Mouse (Mus musculus): ENCODE data around the gene Pip5kl1. TPM values are rescaled to one million over a fixed set of nuclear protein-coding genes. Genes with fewer than 3 reads are reported as not detected.

Gene Pip5kl1
- total and polyA plus RNA-seq, 2 experiments from 2014 or later, result 16.5 to 19.3 TPM

DNA sequence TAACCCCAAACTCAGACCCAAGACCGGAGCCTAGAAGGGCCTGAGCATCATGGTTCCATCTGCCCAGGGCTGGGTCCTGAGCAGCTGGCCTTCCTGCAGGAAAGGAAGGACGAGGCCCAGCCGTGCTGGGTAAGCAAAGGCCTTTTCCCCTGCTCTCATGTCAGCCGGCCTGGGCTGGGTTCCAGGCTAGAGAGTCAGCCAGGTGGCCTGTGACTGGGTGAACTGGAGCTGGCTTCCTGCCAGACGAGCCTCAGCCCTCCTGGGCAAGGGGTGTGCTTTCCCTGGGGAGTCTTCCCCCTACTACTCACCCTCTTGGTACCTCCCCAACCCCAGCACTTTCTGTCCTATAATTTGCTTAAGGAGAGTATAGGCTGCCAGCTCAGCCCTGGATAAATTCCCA lies 6.4 kb upstream of the Pip5kl1 start:
- Histone ChIP-seq H3K4me3 (ENCODE audit: low read depth, low read length) (no peak overlapping the region), H3K27ac (ENCODE audit: low read depth, low read length) (no peak overlapping the region), H3K9me3 (ENCODE audit: low read length) (no peaks in the 10 kb centered on the region), H3K27me3 (ENCODE audit: insufficient read depth, low read length) (no peaks in the 10 kb centered on the region), H3K36me3 (ENCODE audit: insufficient read depth, low read length) (peaks cover 49% of the 10 kb centered on the region), H3K4me1 (ENCODE audit: insufficient read depth, low read length) (peaks cover 8% of the 10 kb centered on the region; the same call in 1 of the 2 replicates), H3K4me2 (ENCODE audit: low read depth, low read length, poor library complexity, severe bottlenecking) (no peak overlapping the region), H3K9ac (replicated peaks; ENCODE audit: low read length, poor library complexity, severe bottlenecking) (no peak overlapping the region)
- DNase-seq (ENCODE audit: low spot score), result no peak
- ATAC-seq (ENCODE audit: low FRiP score), result no peak
- no peak for TF ChIP-seq CTCF (IDR thresholded peaks at IDR 0.05)
- WGBS, result 64% methylated on average over 5 of the region's 5 CpGs

DNA sequence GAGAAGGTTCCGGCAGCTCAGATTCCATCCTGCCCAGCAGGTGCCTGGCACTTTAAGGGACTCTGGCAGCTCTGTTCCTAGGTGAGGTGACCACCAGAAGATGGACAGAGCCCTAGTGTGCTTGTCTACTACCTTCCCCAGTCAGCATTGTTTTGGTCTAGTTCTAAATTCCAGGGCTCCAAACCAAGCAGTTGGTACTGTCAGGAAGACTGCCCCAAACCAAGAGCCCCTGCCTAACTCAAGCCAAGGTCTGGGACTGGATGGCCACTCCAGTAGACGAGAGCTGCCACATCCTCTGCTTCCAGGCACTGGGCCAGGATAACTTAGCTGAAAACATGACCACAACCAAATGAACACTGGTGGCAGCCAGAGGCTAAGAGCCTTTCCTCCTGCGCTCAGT lies 5.7 kb upstream of the Pip5kl1 start:
- H3K36me3 ChIP-seq (ENCODE audit: insufficient read depth, low read length), result peaks cover 42% of the 10 kb centered on the region

DNA sequence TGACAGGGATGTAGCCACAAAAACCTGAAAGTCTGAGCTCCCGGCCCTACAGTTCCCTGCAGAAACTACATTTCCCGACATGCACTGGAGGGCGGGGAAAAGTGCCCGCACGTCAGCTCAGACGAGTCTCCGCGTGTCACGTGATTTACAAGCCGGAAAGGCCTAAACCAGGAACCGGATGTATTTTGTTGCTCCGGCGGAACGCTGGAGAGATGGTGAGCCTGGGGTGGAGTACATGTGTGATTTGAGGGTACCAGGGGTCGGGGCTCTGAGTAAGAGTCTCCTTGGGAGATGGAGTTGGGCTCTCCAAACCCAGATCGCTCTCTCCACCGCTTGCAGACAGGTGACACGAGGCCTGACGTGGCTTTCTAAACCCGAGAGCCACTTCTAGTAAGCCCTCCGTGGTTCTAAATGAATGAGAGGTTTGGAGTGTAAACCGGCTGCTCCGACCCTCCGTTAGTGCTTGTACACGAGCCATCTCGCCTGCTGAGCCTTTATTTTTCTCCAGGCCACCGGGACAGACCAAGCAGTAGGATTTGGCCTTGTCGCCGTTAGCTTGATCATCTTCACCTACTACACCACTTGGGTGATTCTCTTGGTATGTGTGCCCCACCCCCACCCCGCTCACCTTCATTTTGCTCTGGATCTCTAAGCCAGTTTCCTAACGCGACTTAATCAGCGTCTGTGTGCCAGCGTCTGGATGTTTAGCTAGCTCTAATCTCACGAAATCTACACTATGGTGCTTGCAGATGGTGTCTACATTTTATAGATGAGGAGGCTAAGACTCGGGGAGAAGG lies 3.7 kb upstream of the Pip5kl1 start, which contains the start of gene Dpm2:
Gene Dpm2, plus strand, starts transcription at position 161 of the 797 bp plus-strand sequence.
- TF ChIP-seq CTCF (IDR thresholded peaks at IDR 0.05), result no peak
- WGBS, result 2% methylated on average over 36 of the region's 36 CpGs

More for the DNA sequence above, 5.7 kb upstream of the Pip5kl1 start:
- no peak for DNase-seq (ENCODE audit: low spot score)
- Histone ChIP-seq H3K9me3 (ENCODE audit: low read length) (no peaks in the 10 kb centered on the region), H3K9ac (replicated peaks; ENCODE audit: low read length, poor library complexity, severe bottlenecking) (no peak overlapping the region), H3K27me3 (ENCODE audit: insufficient read depth, low read length) (no peaks in the 10 kb centered on the region), H3K4me1 (ENCODE audit: insufficient read depth, low read length) (peaks cover 8% of the 10 kb centered on the region; the same call in 1 of the 2 replicates), H3K4me3 (ENCODE audit: low read depth, low read length) (no peak overlapping the region), H3K4me2 (ENCODE audit: low read depth, low read length, poor library complexity, severe bottlenecking) (no peak overlapping the region), H3K27ac (ENCODE audit: low read depth, low read length) (no peak overlapping the region)
- no peak for TF ChIP-seq CTCF (IDR thresholded peaks at IDR 0.05)
- ATAC-seq (ENCODE audit: low FRiP score), result no peak
- 87% methylated on average over 3 of the region's 3 CpGs for WGBS

DNA sequence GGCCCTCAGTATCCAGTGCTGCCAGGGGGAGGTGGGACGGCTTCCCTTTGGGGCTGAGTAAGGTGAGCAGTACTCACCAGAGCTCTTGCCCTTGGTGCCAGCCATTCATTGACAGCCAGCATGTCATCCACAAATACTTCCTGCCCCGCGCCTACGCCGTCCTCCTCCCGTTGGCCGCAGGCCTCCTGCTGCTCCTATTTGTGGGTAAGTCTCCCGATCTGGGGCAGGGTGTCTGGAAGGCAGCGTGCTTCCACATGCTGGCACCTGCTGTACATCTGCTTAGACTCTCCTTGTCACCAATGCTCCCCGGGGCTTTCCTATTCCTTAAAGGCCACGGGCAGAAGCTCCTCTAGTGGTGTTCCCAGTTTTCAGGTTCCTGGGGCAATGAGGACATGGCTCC lies 2.4 kb upstream of the Pip5kl1 start:
- H3K4me2 ChIP-seq (ENCODE audit: low read depth, low read length, poor library complexity, severe bottlenecking), result no peak overlapping the region

More for the DNA sequence above, 3.7 kb upstream of the Pip5kl1 start, which contains the start of gene Dpm2:
- Histone ChIP-seq H3K4me2 (ENCODE audit: low read depth, low read length, poor library complexity, severe bottlenecking) (peak within 1 kb of the TSS; percentile 84), H3K27ac (ENCODE audit: low read depth, low read length) (peak within 1 kb of the TSS; percentile 84), H3K27me3 (ENCODE audit: insufficient read depth, low read length) (no peaks in the 10 kb centered on the region), H3K36me3 (ENCODE audit: insufficient read depth, low read length) (peaks cover 22% of the 10 kb centered on the region), H3K9me3 (ENCODE audit: low read length) (no peaks in the 10 kb centered on the region), H3K4me1 (ENCODE audit: insufficient read depth, low read length) (peaks cover 8% of the 10 kb centered on the region; the same call in 1 of the 2 replicates), H3K4me3 (ENCODE audit: low read depth, low read length) (peak within 1 kb of the TSS; percentile 66), H3K9ac (replicated peaks; ENCODE audit: low read length, poor library complexity, severe bottlenecking) (peak within 1 kb of the TSS; percentile 89)
- DNase-seq (ENCODE audit: low spot score), result peak; percentile 95
- peak; percentile 75 for ATAC-seq (ENCODE audit: low FRiP score)

DNA sequence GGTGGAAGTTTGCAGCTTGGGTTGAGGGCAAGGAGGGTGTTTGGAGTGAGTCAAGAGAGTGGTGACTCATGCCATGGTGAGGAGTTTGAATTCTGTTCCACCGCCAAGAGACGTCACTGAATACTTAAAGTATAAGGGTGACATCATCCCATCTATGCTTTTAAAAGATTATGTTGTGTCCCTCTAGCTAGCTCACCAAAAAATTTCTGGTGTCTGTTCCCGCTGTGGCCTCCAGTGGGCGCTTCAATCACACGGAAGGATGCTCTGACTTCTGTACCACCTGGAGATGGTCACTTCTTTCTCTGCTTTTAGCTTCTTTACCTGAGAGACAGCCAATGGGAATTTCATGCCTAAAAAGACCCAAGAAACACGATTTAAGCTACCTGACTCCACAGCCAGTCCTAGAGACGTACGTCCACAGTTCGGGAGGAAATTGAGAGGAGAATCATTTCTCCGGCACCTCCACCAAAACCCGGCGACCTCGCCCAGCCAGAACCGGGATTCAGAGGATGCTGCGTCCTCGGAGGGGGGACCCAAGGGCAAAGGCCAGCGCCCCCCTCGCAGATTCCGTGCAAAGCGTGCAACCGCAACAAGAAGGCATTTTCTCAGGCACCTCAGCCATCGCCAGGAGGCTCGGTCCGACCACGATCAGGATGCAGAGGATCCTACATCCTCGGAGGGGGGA lies 446 bp downstream of the Pip5kl1 start:
- 0 out of 2 replicates have a peak, but pooled peaks cover 3% of the 10 kb centered on the region for H3K27me3 ChIP-seq (ENCODE audit: insufficient read depth, low read length)
- peak overlapping the region; percentile 49 for H3K4me3 ChIP-seq (ENCODE audit: low read depth, low read length)
- peak overlapping the region; percentile 77 for H3K27ac ChIP-seq (ENCODE audit: low read depth, low read length)
- H3K36me3 ChIP-seq (ENCODE audit: insufficient read depth, low read length), result 0 out of 2 replicates have a peak, but pooled peaks cover 3% of the 10 kb centered on the region
- DNase-seq (ENCODE audit: low spot score), result peak; percentile 76
- no peaks in the 10 kb centered on the region for H3K9me3 ChIP-seq (ENCODE audit: low read length)
- WGBS, result under 1% methylated on average over 26 of the region's 26 CpGs
- peak; percentile 85 for TF ChIP-seq CTCF (IDR thresholded peaks at IDR 0.05)
- peaks cover 8% of the 10 kb centered on the region; the same call in 1 of the 2 replicates for H3K4me1 ChIP-seq (ENCODE audit: insufficient read depth, low read length)
- peak overlapping the region; percentile 85 for H3K4me2 ChIP-seq (ENCODE audit: low read depth, low read length, poor library complexity, severe bottlenecking)
- ATAC-seq (ENCODE audit: low FRiP score), result peak; percentile 43
- H3K9ac ChIP-seq (replicated peaks; ENCODE audit: low read length, poor library complexity, severe bottlenecking), result peak overlapping the region; percentile 58

More for the DNA sequence above, 2.4 kb upstream of the Pip5kl1 start:
- DNase-seq (ENCODE audit: low spot score) (no peak), ATAC-seq (ENCODE audit: low FRiP score) (no peak)
- Histone ChIP-seq H3K27ac (ENCODE audit: low read depth, low read length) (no peak overlapping the region), H3K4me1 (ENCODE audit: insufficient read depth, low read length) (peaks cover 8% of the 10 kb centered on the region; the same call in 1 of the 2 replicates), H3K36me3 (ENCODE audit: insufficient read depth, low read length) (peaks cover 13% of the 10 kb centered on the region), H3K9ac (replicated peaks; ENCODE audit: low read length, poor library complexity, severe bottlenecking) (peak overlapping the region; percentile 89; the same call in 1 of the 2 replicates), H3K27me3 (ENCODE audit: insufficient read depth, low read length) (0 out of 2 replicates have a peak, but pooled peaks cover 3% of the 10 kb centered on the region), H3K4me3 (ENCODE audit: low read depth, low read length) (no peak overlapping the region), H3K9me3 (ENCODE audit: low read length) (no peaks in the 10 kb centered on the region)
- 92% methylated on average over 11 of the region's 11 CpGs for WGBS
- TF ChIP-seq CTCF (IDR thresholded peaks at IDR 0.05), result no peak

Measured in midbrain, postnatal 0 days (tissue).